Mouse (Mus musculus) hindbrain, embryonic 13.5 days (tissue): ENCODE measurements around the gene Gm10190. TPM values are rescaled to one million over a fixed set of nuclear protein-coding genes. Genes with fewer than 3 reads are reported as not detected.
"Not testable (repeated sequence)": the region's sequence is repeated elsewhere in the genome, so short reads cannot be mapped to it uniquely, and the experiment has no call there.

Experiments used
- ATAC-seq: fragments of 200-750 bp; cut with Nextera tagmentation; 2 replicates; pipeline ENCODE4 v1.8.0; 2017; ENCODE audit warnings: moderate TSS enrichment; ENCODE audit not compliant: low FRiP score
- H3K27ac ChIP-seq: fragments of 300-500 bp; sonication (generic); 2 replicates; pipeline ENCODE4 v1.5.1; 2015; ENCODE audit warnings: inconsistent platforms, mild to moderate bottlenecking, moderate library complexity
- H3K27me3 ChIP-seq: fragments of 300-500 bp; sonication (generic); 2 replicates; pipeline ENCODE4 v1.6.1; 2015; ENCODE audit warnings: mild to moderate bottlenecking, inconsistent platforms
- H3K36me3 ChIP-seq: fragments of 300-500 bp; sonication (generic); 2 replicates; pipeline ENCODE4 v1.6.1; 2015; ENCODE audit warnings: mild to moderate bottlenecking, inconsistent platforms
- H3K4me1 ChIP-seq: fragments of 300-500 bp; sonication (generic); replicated peaks from 2 replicates; pipeline ENCODE4 v1.6.1; 2015; ENCODE audit warnings: inconsistent platforms
- H3K4me2 ChIP-seq: fragments of 300-500 bp; sonication (generic); 2 replicates; pipeline ENCODE4 v1.6.1; 2015; ENCODE audit warnings: inconsistent platforms, mild to moderate bottlenecking, moderate library complexity
- H3K4me3 ChIP-seq: fragments of 300-500 bp; sonication (generic); 2 replicates; pipeline ENCODE4 v1.5.1; 2015; ENCODE audit warnings: mild to moderate bottlenecking, inconsistent platforms
- H3K9ac ChIP-seq: fragments of 300-500 bp; sonication (generic); 2 replicates; pipeline ENCODE4 v1.6.1; 2015; ENCODE audit warnings: mild to moderate bottlenecking, inconsistent platforms
- H3K9me3 ChIP-seq: fragments of 300-500 bp; sonication (generic); 2 replicates; pipeline ENCODE4 v1.6.1; 2016; ENCODE audit warnings: inconsistent platforms
- WGBS: fragments of 180-500 bp; shearing (Covaris S2); methylation state at CpG from one replicate; pipeline ENCODE4 v1.1.7; 2015; 5-methylcytosine and 5-hydroxymethylcytosine counted together
- polyA plus RNA-seq: library from polyadenylated mRNA; unstranded; fragments of >200 nt; fragmentation: Nextera tagmentation; extraction: Ambion mirVana; gene quantifications from 2 replicates; pipeline ENCODE4 v1.2.1, GENCODE M21; 2015

Gm10190 gene
- 2.3 and 3.4 TPM in 2 replicates for polyA plus RNA-seq

DNA sequence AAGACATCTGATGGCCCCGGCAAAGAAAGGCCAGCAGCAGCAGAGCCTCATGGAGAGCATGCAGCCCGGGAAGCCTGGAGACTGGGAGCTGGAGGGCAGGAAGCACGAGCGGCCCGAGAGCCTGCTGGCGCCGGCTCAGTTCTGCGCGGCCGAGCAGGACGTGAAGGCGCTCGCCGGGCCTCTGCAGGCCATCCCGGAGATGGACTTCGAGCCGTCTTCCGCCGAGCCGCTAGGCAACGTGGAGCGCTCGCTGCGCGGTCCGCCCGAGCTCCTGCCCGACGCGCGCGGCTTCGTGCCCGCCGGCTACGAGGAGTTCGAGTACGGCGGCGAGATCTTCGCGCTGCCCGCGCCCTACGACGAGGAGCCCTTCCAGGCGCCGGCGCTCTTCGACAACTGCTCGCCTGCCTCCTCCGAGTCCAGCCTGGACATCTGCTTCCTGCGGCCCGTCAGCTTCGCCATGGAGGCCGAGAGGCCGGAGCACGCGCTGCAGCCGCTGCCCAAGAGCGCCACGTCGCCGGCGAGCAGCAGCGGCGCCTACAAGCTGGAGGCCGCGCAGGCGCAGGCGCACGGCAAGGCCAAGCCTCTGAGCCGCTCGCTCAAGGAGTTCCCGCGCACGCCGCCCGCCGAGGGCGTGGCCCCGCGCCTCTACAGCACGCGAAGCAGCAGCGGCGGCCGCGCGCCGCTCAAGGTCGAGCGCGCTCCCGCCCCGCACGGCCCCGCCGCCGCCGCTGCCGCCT lies at the start of gene Gm10190:
Gene Gm10190, minus strand, starts transcription at position 553 of the 737 bp plus-strand sequence.
- WGBS = 5% methylated on average over 97 of the region's 102 CpGs
- no peaks in the 10 kb centered on the region for H3K9me3 ChIP-seq
- peaks cover 11% of the 10 kb centered on the region for H3K4me1 ChIP-seq
- H3K9ac ChIP-seq = peak within 1 kb of the TSS; percentile 82
- peaks cover 11% of the 10 kb centered on the region for H3K27me3 ChIP-seq
- peak; percentile 98 for ATAC-seq
- peak within 1 kb of the TSS; percentile 73 for H3K4me2 ChIP-seq
- H3K27ac ChIP-seq = peak within 1 kb of the TSS; percentile 90
- no peaks in the 10 kb centered on the region for H3K36me3 ChIP-seq
- peak within 1 kb of the TSS; percentile 52 for H3K4me3 ChIP-seq

DNA sequence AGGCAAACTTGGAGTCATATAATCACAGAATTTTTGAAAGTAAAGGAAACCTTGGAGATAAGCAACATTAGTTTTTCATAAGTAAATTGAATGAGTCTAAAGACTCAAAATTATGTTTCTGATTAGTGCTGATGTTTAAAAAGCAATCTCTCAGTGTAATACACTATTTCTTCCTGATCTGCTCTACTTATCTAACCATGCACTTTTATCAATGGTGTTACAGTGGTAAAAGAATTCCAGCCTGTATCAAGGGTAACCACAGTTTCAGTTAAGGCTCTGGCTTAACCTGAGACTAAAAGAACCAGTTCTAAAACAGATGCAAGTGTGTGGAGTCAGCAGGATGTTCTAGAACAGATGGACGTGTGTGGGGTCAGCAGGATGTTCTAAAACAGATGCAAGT lies 47.7 kb upstream of the Gm10190 start:
- H3K9me3 ChIP-seq = no peaks in the 10 kb centered on the region
- H3K27me3 ChIP-seq = no peaks in the 10 kb centered on the region
- H3K4me3 ChIP-seq = no peak overlapping the region
- H3K36me3 ChIP-seq = peaks cover 55% of the 10 kb centered on the region
- no peak overlapping the region for H3K9ac ChIP-seq
- no peak for ATAC-seq
- H3K27ac ChIP-seq = no peak overlapping the region
- H3K4me1 ChIP-seq = no peaks in the 10 kb centered on the region
- WGBS = 92% methylated on average over 1 of the region's 1 CpGs
- H3K4me2 ChIP-seq = no peak overlapping the region

DNA sequence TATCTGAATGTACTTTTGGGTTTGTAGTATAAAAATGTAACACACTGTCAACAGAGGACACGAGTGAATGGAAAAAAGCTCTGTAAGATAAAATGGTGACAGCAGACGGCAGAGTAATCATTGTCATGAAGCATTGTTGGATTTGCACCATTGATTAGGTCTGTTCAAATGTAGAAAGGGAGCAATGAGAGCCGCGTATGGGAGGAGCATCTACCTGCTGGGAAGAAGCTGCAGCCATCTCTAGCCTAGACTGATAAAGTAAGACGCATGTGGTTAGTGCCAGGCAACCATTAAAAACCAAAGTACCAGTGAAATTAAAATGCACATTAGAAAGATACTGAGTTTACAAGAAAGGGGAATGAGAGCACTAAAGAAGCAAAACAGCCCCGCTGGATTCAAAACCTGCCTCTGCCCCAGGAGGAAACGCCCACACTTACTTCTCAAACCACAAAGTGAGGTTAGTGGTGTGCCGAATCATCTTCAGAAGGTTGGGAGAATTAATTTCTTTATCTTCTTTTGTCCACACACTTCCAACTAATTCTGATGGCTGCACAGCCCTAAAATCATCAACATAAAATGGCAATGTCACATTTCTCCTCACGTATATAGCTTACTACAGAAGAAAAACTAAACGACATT lies 45.4 kb upstream of the Gm10190 start:
- Histone ChIP-seq H3K27me3 (no peaks in the 10 kb centered on the region), H3K9me3 (no peaks in the 10 kb centered on the region), H3K4me2 (no peak overlapping the region), H3K9ac (no peak overlapping the region), H3K27ac (no peak overlapping the region), H3K36me3 (peaks cover 73% of the 10 kb centered on the region), H3K4me3 (no peak overlapping the region), H3K4me1 (no peaks in the 10 kb centered on the region)
- WGBS = 80% methylated on average over 10 of the region's 10 CpGs
- ATAC-seq = no peak

DNA sequence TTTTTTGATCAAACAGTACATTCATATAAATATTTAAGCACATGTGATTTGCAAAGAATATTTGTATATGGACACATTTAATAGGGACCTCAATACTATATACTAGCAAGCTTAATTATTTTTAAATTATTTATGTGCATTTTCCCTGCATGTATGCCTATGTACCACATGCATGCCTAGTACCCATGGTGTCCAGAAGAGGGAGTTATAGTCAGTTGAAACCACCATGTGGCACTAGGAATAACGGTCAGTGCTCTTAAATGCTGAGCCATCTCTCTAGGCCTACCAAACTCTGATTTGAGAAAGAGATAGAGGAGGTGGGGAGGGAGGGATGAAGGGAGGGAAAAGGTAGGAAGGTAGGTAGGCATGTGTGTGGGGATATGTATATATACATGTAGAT lies 37.8 kb upstream of the Gm10190 start:
- WGBS = 53% methylated on average over 1 of the region's 1 CpGs
- H3K4me2 ChIP-seq = no peak overlapping the region
- H3K9ac ChIP-seq = no peak overlapping the region
- ATAC-seq = no peak
- no peaks in the 10 kb centered on the region for H3K9me3 ChIP-seq
- H3K4me1 ChIP-seq = no peaks in the 10 kb centered on the region
- H3K27me3 ChIP-seq = no peaks in the 10 kb centered on the region
- no peak overlapping the region for H3K4me3 ChIP-seq
- H3K27ac ChIP-seq = no peak overlapping the region
- peaks cover 82% of the 10 kb centered on the region for H3K36me3 ChIP-seq

DNA sequence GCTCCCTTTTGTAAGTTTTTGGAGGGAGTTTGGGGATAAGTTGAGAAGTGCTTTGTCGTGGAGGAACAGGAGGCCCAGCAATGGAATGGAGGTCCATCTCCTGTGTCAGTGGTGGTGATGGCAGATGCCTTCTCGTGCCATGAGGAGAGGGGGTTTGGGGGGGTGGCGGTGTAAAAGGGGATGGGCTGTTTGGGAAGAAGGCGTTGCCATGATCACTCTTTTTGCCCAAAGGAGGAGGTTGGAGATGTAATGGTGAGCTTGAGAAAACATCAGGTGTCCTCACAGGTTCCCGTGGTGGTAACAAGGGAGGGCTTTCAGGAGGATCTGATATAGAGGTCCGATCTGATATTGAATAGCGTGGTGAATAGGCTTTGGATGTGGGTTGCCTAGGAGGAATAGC lies 24.9 kb upstream of the Gm10190 start:
- H3K4me1 ChIP-seq = no peaks in the 10 kb centered on the region
- no peak overlapping the region for H3K4me2 ChIP-seq
- WGBS = 95% methylated on average over 7 of the region's 7 CpGs
- no peak overlapping the region for H3K27ac ChIP-seq
- H3K27me3 ChIP-seq = no peaks in the 10 kb centered on the region
- ATAC-seq = no peak
- no peaks in the 10 kb centered on the region for H3K9me3 ChIP-seq
- H3K9ac ChIP-seq = no peak overlapping the region
- no peak overlapping the region for H3K4me3 ChIP-seq
- peaks cover 32% of the 10 kb centered on the region for H3K36me3 ChIP-seq

- Histone ChIP-seq H3K9me3 (no peaks in the 10 kb centered on the region), H3K4me2 (peak overlapping the region; percentile 67), H3K27ac (no peak overlapping the region), H3K9ac (peak overlapping the region; percentile 66), H3K4me3 (peak overlapping the region; percentile 50), H3K36me3 (no peaks in the 10 kb centered on the region), H3K4me1 (peaks cover 7% of the 10 kb centered on the region), H3K27me3 (no peaks in the 10 kb centered on the region)
- ATAC-seq = peak; percentile 92
- 14% methylated on average over 17 of the region's 17 CpGs for WGBS
Measured at GRCm38 (mm10) chr17:80391423-80392403, 18.4 kb upstream of the Gm10190 start.

GRCm38 (mm10) chr17:80390024-80390423 lies 16.7 kb upstream of the Gm10190 start:
- Histone ChIP-seq H3K9me3 (no peaks in the 10 kb centered on the region), H3K4me1 (peaks cover 7% of the 10 kb centered on the region), H3K9ac (no peak overlapping the region), H3K27ac (no peak overlapping the region), H3K27me3 (no peaks in the 10 kb centered on the region), H3K4me2 (no peak overlapping the region), H3K4me3 (no peak overlapping the region), H3K36me3 (no peaks in the 10 kb centered on the region)
- no peak for ATAC-seq
- 73% methylated on average over 10 of the region's 10 CpGs for WGBS

- WGBS = 77% methylated on average over 1 of the region's 1 CpGs
- Histone ChIP-seq H3K9ac (no peak overlapping the region), H3K36me3 (no peaks in the 10 kb centered on the region), H3K4me3 (no peak overlapping the region), H3K4me1 (no peaks in the 10 kb centered on the region), H3K4me2 (no peak overlapping the region), H3K9me3 (no peaks in the 10 kb centered on the region), H3K27ac (no peak overlapping the region), H3K27me3 (no peaks in the 10 kb centered on the region)
- no peak for ATAC-seq
Measured at GRCm38 (mm10) chr17:80385671-80386070, 12.3 kb upstream of the Gm10190 start.

- H3K27me3 ChIP-seq, H3K36me3 ChIP-seq, H3K4me1 ChIP-seq, H3K9ac ChIP-seq, H3K4me3 ChIP-seq, ATAC-seq, H3K27ac ChIP-seq, H3K4me2 ChIP-seq, H3K9me3 ChIP-seq: not testable (repeated sequence)
Measured at GRCm38 (mm10) chr17:80378386-80378785, 5.0 kb upstream of the Gm10190 start.

GRCm38 (mm10) chr17:80373726-80374096 lies 370 bp upstream of the Gm10190 start:
- H3K27ac ChIP-seq = peak overlapping the region; percentile 83
- H3K9me3 ChIP-seq = no peaks in the 10 kb centered on the region
- WGBS = 19% methylated on average over 29 of the region's 29 CpGs
- H3K9ac ChIP-seq = peak overlapping the region; percentile 82
- peaks cover 11% of the 10 kb centered on the region for H3K4me1 ChIP-seq
- peak overlapping the region; percentile 73 for H3K4me2 ChIP-seq
- no peaks in the 10 kb centered on the region for H3K36me3 ChIP-seq
- H3K4me3 ChIP-seq = peak overlapping the region; percentile 52
- ATAC-seq = peak; percentile 85
- H3K27me3 ChIP-seq = peaks cover 11% of the 10 kb centered on the region

- Histone ChIP-seq H3K9ac (no peak overlapping the region), H3K4me3 (no peak overlapping the region), H3K4me2 (no peak overlapping the region), H3K27ac (no peak overlapping the region), H3K27me3 (peaks cover 4% of the 10 kb centered on the region; the same call in 1 of the 2 replicates), H3K9me3 (no peaks in the 10 kb centered on the region), H3K4me1 (peaks cover 7% of the 10 kb centered on the region), H3K36me3 (no peaks in the 10 kb centered on the region)
- ATAC-seq = no peak
- WGBS = 85% methylated on average over 9 of the region's 9 CpGs
Measured at GRCm38 (mm10) chr17:80368606-80369005, 4.7 kb downstream of the Gm10190 start.

GRCm38 (mm10) chr17:80367276-80367675 lies 6.1 kb downstream of the Gm10190 start:
- no peaks in the 10 kb centered on the region for H3K9me3 ChIP-seq
- H3K4me1 ChIP-seq = no peaks in the 10 kb centered on the region
- no peak overlapping the region for H3K9ac ChIP-seq
- peaks cover 4% of the 10 kb centered on the region; the same call in 1 of the 2 replicates for H3K27me3 ChIP-seq
- H3K4me3 ChIP-seq = no peak overlapping the region
- H3K36me3 ChIP-seq = no peaks in the 10 kb centered on the region
- no peak for ATAC-seq
- H3K27ac ChIP-seq = no peak overlapping the region
- WGBS = 94% methylated on average over 5 of the region's 5 CpGs
- H3K4me2 ChIP-seq = no peak overlapping the region
